Mouse (Mus musculus) MEL (cell line): ENCODE measurements around the gene Blcap.

ENCODE experiments used
- E2F4 ChIP-seq: IDR thresholded peaks from 2 replicates; pipeline ENCODE4 v1.6.1; 2011; ENCODE audit warnings: low read depth, low read length, improper control_type of control experiment, borderline replicate concordance
- ELF1 ChIP-seq: IDR thresholded peaks from 2 replicates; pipeline ENCODE4 v1.6.1; 2014; ENCODE audit warnings: low read depth, mild to moderate bottlenecking, inconsistent platforms, low read length, improper control_type of control experiment, moderate library complexity
- MEF2A ChIP-seq: IDR thresholded peaks from 2 replicates; pipeline ENCODE4 v1.6.1; 2014; ENCODE audit warnings: low read depth, mild to moderate bottlenecking, inconsistent platforms, low read length, improper control_type of control experiment; ENCODE audit not compliant: poor library complexity, insufficient replicate concordance, severe bottlenecking; ENCODE audit errors: extremely low read depth
- POLR2A ChIP-seq, 2 experiments: IDR thresholded peaks; 2 replicates each; pipeline ENCODE4 v1.6.1; 2011 to 2012; ENCODE audit warnings: low read length in 2 of 2, mild to moderate bottlenecking in 2 of 2, control low read depth in 1 of 2, improper control_type of control experiment in 1 of 2, low read depth in 1 of 2, moderate library complexity in 1 of 2; ENCODE audit not compliant: control insufficient read depth in 1 of 2, insufficient read depth in 1 of 2, poor library complexity in 1 of 2
- RAD21 ChIP-seq: IDR thresholded peaks from 2 replicates; pipeline ENCODE4 v1.6.1; 2011; ENCODE audit warnings: mild to moderate bottlenecking, low read depth, low read length, improper control_type of control experiment
- UBTF ChIP-seq: IDR thresholded peaks from 2 replicates; pipeline ENCODE4 v1.6.1; 2012; ENCODE audit warnings: low read depth, mild to moderate bottlenecking, inconsistent platforms, low read length, improper control_type of control experiment, moderate library complexity, borderline replicate concordance; ENCODE audit not compliant: insufficient read depth
- USF1 ChIP-seq: IDR thresholded peaks from 2 replicates; pipeline ENCODE4 v1.6.1; 2014; ENCODE audit warnings: low read depth, mild to moderate bottlenecking, inconsistent platforms, low read length, improper control_type of control experiment, moderate library complexity
- ZC3H11A ChIP-seq: IDR thresholded peaks from 2 replicates; pipeline ENCODE4 v1.6.1; 2012; ENCODE audit warnings: low read depth, mild to moderate bottlenecking, inconsistent platforms, low read length, improper control_type of control experiment
- ZKSCAN1 ChIP-seq: IDR thresholded peaks from 2 replicates; pipeline ENCODE4 v1.6.1; 2012; ENCODE audit warnings: low read depth, mild to moderate bottlenecking, inconsistent platforms, low read length, improper control_type of control experiment, moderate library complexity

GRCm38 (mm10) chr2:157571224-157571832 lies at the start of gene Blcap:
- TF ChIP-seq USF1 (no peak), POLR2A (IDR thresholded peaks at IDR 0.05; ENCODE audit: control insufficient read depth in 1 of 2, insufficient read depth in 1 of 2, low read depth in 1 of 2, low read length in 2 of 2, poor library complexity in 1 of 2) (no peak), ZKSCAN1 (no peak), UBTF (no peak), E2F4 (no peak), ZC3H11A (peak; percentile 73), MEF2A (no peak), ELF1 (no peak), RAD21 (peak; percentile 97)
